Mouse (Mus musculus) cerebellum, adult 2 months (tissue): ENCODE data around the gene Fam160b1. TPM values are rescaled to one million over a fixed set of nuclear protein-coding genes. Genes with fewer than 3 reads are reported as not detected.

Experiments
- DNase-seq, 2 experiments: peaks; one replicate each; pipeline ENCODE4 v3.0.0; 2021
- H3K27ac ChIP-seq: fragments of 200-500 bp; 2 replicates; pipeline ENCODE4 v1.5.1; 2012; ENCODE audit warnings: low read length, control low read depth, inconsistent platforms; ENCODE audit not compliant: insufficient read depth
- H3K27me3 ChIP-seq: fragments of 200-500 bp; 2 replicates; pipeline ENCODE4 v1.6.1; 2012; ENCODE audit warnings: inconsistent platforms, mild to moderate bottlenecking, low read length, moderate library complexity; ENCODE audit not compliant: control insufficient read depth, insufficient read depth
- H3K4me1 ChIP-seq: fragments of 200-500 bp; 2 replicates; pipeline ENCODE4 v1.6.1; 2011; ENCODE audit warnings: low read length; ENCODE audit not compliant: control insufficient read depth, insufficient read depth
- H3K4me3 ChIP-seq: fragments of 200-500 bp; replicated peaks from 2 replicates; pipeline ENCODE3; 2011; ENCODE audit warnings: mild to moderate bottlenecking, low read depth, low read length, control low read depth; ENCODE audit not compliant: insufficient read depth
- CTCF ChIP-seq: fragments of 200-500 bp; IDR thresholded peaks from 2 replicates; pipeline ENCODE4 v1.5.1; 2011; ENCODE audit warnings: low read depth, mild to moderate bottlenecking, control low read depth, low read length, moderate library complexity, borderline replicate concordance; ENCODE audit not compliant: insufficient read depth
- POLR2A ChIP-seq: fragments of 200-500 bp; IDR thresholded peaks from 2 replicates; pipeline ENCODE4 v1.6.1; 2011; ENCODE audit warnings: low read length, control low read depth, borderline replicate concordance; ENCODE audit not compliant: insufficient read depth
- WGBS: fragments of 180-500 bp; shearing (Covaris S2); methylation state at CpG from one replicate; pipeline ENCODE4 v1.1.7; 2018; 5-methylcytosine and 5-hydroxymethylcytosine counted together
- polyA plus RNA-seq: library from polyadenylated mRNA; depleted of rRNA; stranded (reverse); fragments of >200 nt; gene quantifications from 2 replicates; pipeline ENCODE4 v1.2.3, GENCODE M21; 2012

The Fam160b1 gene
- polyA plus RNA-seq, 1 experiment, result 20.5 TPM

GRCm38 (mm10) chr19:57363538-57363937, 3.1 kb downstream of the Fam160b1 start:
- TF ChIP-seq POLR2A, result no peak
- Histone ChIP-seq H3K4me3 (no peak overlapping the region), H3K27me3 (no peaks in the 10 kb centered on the region), H3K4me1 (no peaks in the 10 kb centered on the region; the same call in 1 of the 2 replicates), H3K27ac (no peak overlapping the region)
- no peak for DNase-seq
- WGBS, result 94% methylated on average over 7 of the region's 7 CpGs

- 53% methylated on average over 11 of the region's 11 CpGs for WGBS
- DNase-seq, result no peak
- Histone ChIP-seq H3K4me3 (no peak overlapping the region), H3K27me3 (no peaks in the 10 kb centered on the region), H3K27ac (no peak overlapping the region), H3K4me1 (no peaks in the 10 kb centered on the region; the same call in 1 of the 2 replicates)
- no peak for TF ChIP-seq POLR2A
- TF ChIP-seq CTCF, result no peak
These were observed 4.6 kb downstream of the Fam160b1 start for GRCm38 (mm10) chr19:57364942-57365673.

GRCm38 (mm10) chr19:57366007-57366406, 5.5 kb downstream of the Fam160b1 start:
- Histone ChIP-seq H3K4me3 (no peak overlapping the region), H3K27ac (no peak overlapping the region), H3K4me1 (no peaks in the 10 kb centered on the region; the same call in 1 of the 2 replicates), H3K27me3 (no peaks in the 10 kb centered on the region)
- 79% methylated on average over 8 of the region's 8 CpGs for WGBS
- no peak for DNase-seq
- TF ChIP-seq CTCF, result no peak
- no peak for TF ChIP-seq POLR2A

GRCm38 (mm10) chr19:57366626-57367025, 6.1 kb downstream of the Fam160b1 start:
- Histone ChIP-seq H3K4me3 (no peak overlapping the region), H3K27me3 (no peaks in the 10 kb centered on the region), H3K27ac (no peak overlapping the region), H3K4me1 (no peaks in the 10 kb centered on the region; the same call in 1 of the 2 replicates)
- TF ChIP-seq CTCF, result no peak
- no peak for TF ChIP-seq POLR2A
- no peak for DNase-seq
- WGBS, result 75% methylated on average over 5 of the region's 5 CpGs

GRCm38 (mm10) chr19:57367201-57367600, 6.7 kb downstream of the Fam160b1 start:
- WGBS, result 89% methylated on average over 4 of the region's 4 CpGs
- no peak overlapping the region for H3K27ac ChIP-seq
- H3K4me3 ChIP-seq, result no peak overlapping the region
- TF ChIP-seq CTCF (no peak), POLR2A (no peak)
- no peaks in the 10 kb centered on the region; the same call in 1 of the 2 replicates for H3K4me1 ChIP-seq
- no peak for DNase-seq
- H3K27me3 ChIP-seq, result no peaks in the 10 kb centered on the region

- DNase-seq, result no peak
- TF ChIP-seq POLR2A, result no peak
- TF ChIP-seq CTCF, result no peak
- WGBS, result 89% methylated on average over 11 of the region's 11 CpGs
- Histone ChIP-seq H3K4me3 (no peak overlapping the region), H3K4me1 (no peaks in the 10 kb centered on the region; the same call in 1 of the 2 replicates), H3K27me3 (no peaks in the 10 kb centered on the region), H3K27ac (no peak overlapping the region)
These were observed 7.4 kb downstream of the Fam160b1 start for GRCm38 (mm10) chr19:57367849-57368387.

- Histone ChIP-seq H3K27me3 (no peaks in the 10 kb centered on the region), H3K4me3 (no peak overlapping the region), H3K4me1 (no peaks in the 10 kb centered on the region), H3K27ac (no peak overlapping the region)
- TF ChIP-seq POLR2A, result no peak
- TF ChIP-seq CTCF, result no peak
- 75% methylated on average over 8 of the region's 8 CpGs for WGBS
- no peak for DNase-seq
These were observed 12.9 kb downstream of the Fam160b1 start for GRCm38 (mm10) chr19:57373276-57373811.

- no peak for DNase-seq
- H3K27ac ChIP-seq, result no peak overlapping the region
- no peak overlapping the region for H3K4me3 ChIP-seq
- no peaks in the 10 kb centered on the region for H3K27me3 ChIP-seq
- WGBS, result 85% methylated on average over 5 of the region's 5 CpGs
- H3K4me1 ChIP-seq, result no peaks in the 10 kb centered on the region
- no peak for TF ChIP-seq CTCF
- TF ChIP-seq POLR2A, result no peak
These were observed 14.7 kb downstream of the Fam160b1 start for GRCm38 (mm10) chr19:57375161-57375560.
